Mouse (Mus musculus): ENCODE measurements around the gene Gale. TPM values are rescaled to one million over a fixed set of nuclear protein-coding genes. Genes with fewer than 3 reads are reported as not detected.
"Not testable (repeated sequence)": the region's sequence is repeated elsewhere in the genome, so short reads cannot be mapped to it uniquely, and the experiment has no call there.

The Gale gene
- total RNA-seq, 2 experiments from 2014 or later = 22.4 to 22.5 TPM

- DNase-seq (ENCODE audit: low spot score in 2 of 2); intact Hi-C loops (cut with DNase I): not testable (repeated sequence)
Observed at GRCm38 (mm10) chr4:135941026-135941425, 22.5 kb upstream of the Gale start.

GRCm38 (mm10) chr4:135942193-135942592, 21.3 kb upstream of the Gale start:
- intact Hi-C loops (cut with DNase I) = no loop called here
- DNase-seq (ENCODE audit: low spot score in 2 of 2) = no peak

- DNase-seq (ENCODE audit: low spot score in 2 of 2) = no peak
- intact Hi-C loops (cut with DNase I) = no loop called here
Observed at GRCm38 (mm10) chr4:135943389-135943788, 20.1 kb upstream of the Gale start.

GRCm38 (mm10) chr4:135945706-135946105, 17.8 kb upstream of the Gale start:
- intact Hi-C loops (cut with DNase I) = no loop called here

DNA sequence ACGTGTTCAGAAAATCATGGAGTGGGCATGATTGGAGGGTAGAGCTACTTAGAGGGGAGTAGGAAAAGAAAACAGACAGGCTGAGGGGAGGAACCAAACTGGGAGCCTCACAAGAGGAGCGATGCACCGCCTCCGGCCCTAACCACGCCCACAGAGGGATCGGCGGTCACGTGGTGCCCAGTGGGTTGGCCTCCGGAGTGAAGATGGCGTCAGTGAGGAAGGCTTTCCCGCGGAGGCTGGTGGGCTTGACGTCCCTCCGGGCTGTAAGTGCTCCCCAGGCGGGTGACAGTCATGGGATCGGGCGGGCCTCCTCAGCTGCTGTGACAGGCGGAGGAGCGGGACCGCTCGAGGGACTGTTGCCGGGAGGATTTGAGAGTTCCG, 17.3 kb upstream of the Gale start, which contains the start of gene Hmgcl:
Gene Hmgcl, plus strand, starts transcription at position 171 of the 381 bp plus-strand sequence.
- DNase-seq (ENCODE audit: low spot score in 2 of 2) = peak; percentile 93 to 97
- intact Hi-C loops (cut with DNase I) = no loop called here

More at GRCm38 (mm10) chr4:135945706-135946105, 17.8 kb upstream of the Gale start:
- no peak for DNase-seq (ENCODE audit: low spot score in 2 of 2)

DNA sequence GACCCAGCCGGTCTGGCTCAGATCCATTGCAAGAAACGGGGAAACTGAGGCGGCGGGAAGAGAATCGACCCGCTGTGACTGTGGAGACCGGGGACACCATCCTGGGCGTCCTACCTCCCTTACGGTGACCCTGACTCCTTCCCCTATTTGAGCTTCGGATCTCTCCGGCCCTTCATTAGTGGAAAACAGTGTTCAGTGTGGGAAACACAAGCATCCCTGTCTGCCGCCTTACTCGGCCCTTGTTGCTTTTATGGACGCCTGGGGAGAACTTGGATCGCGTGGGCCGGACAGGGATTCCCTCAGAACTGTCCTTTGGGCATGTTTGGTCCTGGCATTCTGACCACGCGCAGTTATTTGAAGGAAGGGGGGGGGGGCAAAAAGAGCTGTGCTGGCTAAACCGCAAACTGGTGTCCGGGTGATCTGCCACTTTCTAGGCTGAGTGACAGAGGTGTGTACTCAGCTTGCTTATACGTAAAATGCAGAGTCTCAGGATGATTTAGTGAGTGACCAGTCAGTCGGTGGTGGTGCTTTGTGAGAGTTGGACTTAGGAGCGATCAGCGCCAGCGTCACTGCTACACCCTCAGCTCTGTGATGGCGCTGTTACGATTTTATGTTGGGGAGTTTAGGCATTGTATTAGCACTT, 16.7 kb upstream of the Gale start:
- intact Hi-C loops (cut with DNase I) = no loop called here
- peak in 1 of 2 experiments; percentile 47 for DNase-seq (ENCODE audit: low spot score in 2 of 2)

- intact Hi-C loops (cut with DNase I) = no loop called here
Observed at GRCm38 (mm10) chr4:135948142-135948541, 15.4 kb upstream of the Gale start.

GRCm38 (mm10) chr4:135949475-135949874, 14.1 kb upstream of the Gale start:
- no peak for DNase-seq (ENCODE audit: low spot score in 2 of 2)
- intact Hi-C loops (cut with DNase I) = no loop called here

More at GRCm38 (mm10) chr4:135948142-135948541, 15.4 kb upstream of the Gale start:
- DNase-seq (ENCODE audit: low spot score in 2 of 2) = no peak

DNA sequence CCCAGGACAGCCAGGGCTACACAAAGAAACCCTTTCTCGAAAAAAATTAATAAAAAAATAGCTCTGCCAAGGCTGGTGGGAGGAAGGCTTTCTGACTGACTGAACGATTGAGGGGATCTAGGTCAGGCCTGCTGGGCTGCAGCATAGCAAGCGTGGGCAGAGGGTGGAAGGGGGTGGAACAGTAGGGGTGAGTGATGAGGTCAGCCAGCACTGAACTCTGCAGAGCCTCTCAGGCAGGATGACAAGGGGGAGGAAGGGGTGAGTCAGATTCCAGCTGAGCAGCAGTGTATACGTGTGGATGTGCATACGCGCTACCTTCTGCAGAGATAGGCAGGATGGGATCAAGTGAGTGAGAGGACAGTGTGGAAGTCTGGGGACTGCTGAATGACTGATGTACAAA, 13.6 kb upstream of the Gale start:
- no peak for DNase-seq (ENCODE audit: low spot score in 2 of 2)
- intact Hi-C loops (cut with DNase I) = no loop called here

DNA sequence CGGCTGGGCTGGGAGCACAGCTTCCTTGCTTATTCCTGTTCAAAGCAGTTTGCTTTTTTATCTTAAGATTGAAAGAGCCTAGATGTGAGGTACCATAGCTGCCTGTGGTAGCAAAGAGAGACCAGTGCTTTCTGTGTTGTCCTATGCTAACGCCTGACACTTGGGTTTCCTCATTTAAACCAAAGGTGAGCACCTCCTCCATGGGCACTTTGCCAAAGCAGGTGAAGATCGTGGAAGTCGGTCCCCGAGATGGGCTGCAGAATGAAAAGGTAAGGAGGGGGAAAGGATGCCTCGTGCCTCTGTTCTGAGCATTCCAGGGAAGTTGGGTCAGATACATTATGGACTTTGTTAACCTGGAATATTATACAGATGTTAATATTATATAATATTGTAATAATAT, 13.2 kb upstream of the Gale start:
- DNase-seq (ENCODE audit: low spot score in 2 of 2) = no peak
- intact Hi-C loops (cut with DNase I) = no loop called here

GRCm38 (mm10) chr4:135951505-135951904, 12.0 kb upstream of the Gale start:
- intact Hi-C loops (cut with DNase I) = no loop called here
- DNase-seq (ENCODE audit: low spot score in 2 of 2) = no peak

DNA sequence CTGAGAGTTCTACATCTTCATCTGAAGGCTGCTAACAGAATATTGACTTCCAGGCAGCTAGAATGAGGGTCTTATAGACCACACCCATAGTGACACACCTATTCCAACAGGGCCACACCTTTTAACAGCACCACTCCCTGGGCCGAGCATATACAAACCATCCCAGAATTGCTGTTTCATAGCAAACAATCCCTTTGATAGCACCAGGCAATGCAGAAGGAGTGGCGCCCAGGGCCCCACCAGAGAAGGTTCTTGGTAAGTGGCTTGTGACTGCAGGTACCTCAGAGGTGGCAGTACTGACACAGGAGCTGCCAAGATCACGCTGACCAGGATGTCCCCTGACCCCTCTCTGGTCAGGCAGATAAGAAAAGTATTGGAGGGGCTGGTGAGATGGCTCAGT, 10.3 kb upstream of the Gale start:
- DNase-seq (ENCODE audit: low spot score in 2 of 2) = no peak
- intact Hi-C loops (cut with DNase I) = no loop called here

- DNase-seq (ENCODE audit: low spot score in 2 of 2) = peak; percentile 64 to 67
- intact Hi-C loops (cut with DNase I) = no loop called here
Observed at GRCm38 (mm10) chr4:135954241-135954640, 9.3 kb upstream of the Gale start.

DNA sequence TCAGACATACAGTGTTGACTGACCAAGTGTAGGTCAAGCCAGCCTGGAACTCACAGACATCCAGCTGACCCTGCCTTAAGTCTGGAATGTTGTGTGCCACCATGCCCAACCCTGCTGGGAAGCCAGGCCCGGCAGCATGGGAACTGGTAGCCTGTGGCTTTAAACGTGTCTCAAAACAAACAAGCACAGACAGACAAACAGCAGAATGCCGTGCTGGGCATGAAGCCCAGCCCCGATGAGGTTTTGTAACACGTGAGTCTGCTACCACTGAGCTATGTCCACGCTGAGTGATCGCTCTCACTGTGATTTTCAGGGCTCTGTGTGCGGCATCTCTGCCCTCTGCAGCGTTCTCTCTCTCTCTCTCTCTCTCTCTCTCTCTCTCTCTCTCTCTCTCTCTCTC, 7.6 kb upstream of the Gale start:
- DNase-seq (ENCODE audit: low spot score in 2 of 2) = no peak
- intact Hi-C loops (cut with DNase I) = no loop called here

GRCm38 (mm10) chr4:135958354-135958753, 5.2 kb upstream of the Gale start:
- DNase-seq (ENCODE audit: low spot score in 2 of 2) = no peak
- intact Hi-C loops (cut with DNase I) = no loop called here

GRCm38 (mm10) chr4:135960717-135961116, 2.8 kb upstream of the Gale start:
- intact Hi-C loops (cut with DNase I) = loop anchor here (2.0 kb wide), 1 partner anchor 70 kb away; no protein-coding TSS in a partner anchor
- peak; percentile 68 to 84 for DNase-seq (ENCODE audit: low spot score in 2 of 2)

DNA sequence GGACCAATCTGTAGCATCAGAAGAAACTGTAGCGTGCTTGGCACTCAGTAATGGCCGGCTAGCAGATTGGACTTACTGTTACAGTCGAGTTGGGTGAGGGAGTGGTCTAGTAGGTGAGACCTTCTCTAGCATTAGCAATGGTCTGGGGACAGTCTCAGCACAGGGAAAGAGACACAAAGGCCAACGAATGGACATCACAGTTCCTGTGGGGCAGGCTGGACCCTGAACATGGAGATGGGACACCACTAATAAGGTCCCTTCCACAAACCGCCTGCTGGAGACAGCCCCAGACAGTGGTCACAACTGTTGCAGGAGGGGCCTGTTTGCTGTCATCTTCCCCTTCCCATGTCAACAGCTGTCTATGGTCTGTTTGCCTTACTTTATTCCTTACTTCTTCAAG, 1.8 kb upstream of the Gale start:
- DNase-seq (ENCODE audit: low spot score in 2 of 2) = no peak
- intact Hi-C loops (cut with DNase I) = loop anchor here (2.0 kb wide), 1 partner anchor 71 kb away; no protein-coding TSS in a partner anchor

DNA sequence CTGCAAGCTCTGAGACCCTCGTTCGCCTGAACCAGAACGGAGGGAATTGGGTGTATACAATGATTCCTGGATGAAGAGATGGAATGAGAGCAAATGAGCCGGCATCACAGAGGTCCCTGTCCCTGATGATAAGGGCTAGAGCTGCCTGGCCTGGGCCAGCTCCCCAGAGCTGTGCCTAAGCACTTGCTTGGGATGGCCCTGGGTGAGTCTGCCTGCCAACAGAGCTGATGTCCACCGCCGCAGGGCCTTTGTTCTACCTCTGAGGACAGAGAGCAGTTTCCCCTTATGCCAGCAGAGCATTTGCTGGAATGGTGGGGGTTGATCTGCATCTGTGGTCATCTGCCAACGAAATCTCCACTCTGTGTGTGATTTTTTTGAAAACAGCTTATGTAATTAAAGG, 1.3 kb upstream of the Gale start:
- intact Hi-C loops (cut with DNase I) = no loop called here
- no peak for DNase-seq (ENCODE audit: low spot score in 2 of 2)

- intact Hi-C loops (cut with DNase I) = loop anchor here (1.0 kb wide), 1 partner anchor 9 kb away; the partner anchor contains the start of gene Lypla2
- DNase-seq (ENCODE audit: low spot score in 2 of 2) = no peak
Observed at GRCm38 (mm10) chr4:135962946-135963345, 581 bp upstream of the Gale start.

GRCm38 (mm10) chr4:135964426-135964825, 899 bp downstream of the Gale start:
- DNase-seq (ENCODE audit: low spot score in 2 of 2) = peak in 1 of 2 experiments; percentile 65
- intact Hi-C loops (cut with DNase I) = no loop called here

DNA sequence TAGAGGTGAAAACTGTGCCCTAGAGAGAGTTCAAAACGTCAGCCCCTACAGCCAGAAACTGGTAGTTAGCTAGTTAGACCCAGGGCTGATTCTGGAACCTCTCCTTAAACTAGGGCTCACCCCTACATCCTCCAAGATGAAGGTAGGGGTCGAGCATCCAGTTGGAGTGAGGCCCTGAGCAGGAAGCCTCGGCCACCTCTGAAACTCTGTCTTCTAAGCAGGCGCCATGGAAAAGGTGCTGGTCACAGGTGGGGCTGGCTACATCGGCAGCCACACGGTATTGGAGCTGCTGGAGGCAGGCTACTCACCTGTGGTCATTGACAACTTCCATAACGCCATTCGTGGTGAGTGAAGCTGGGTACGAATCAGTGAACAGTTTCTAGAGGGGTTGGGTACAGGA, 1.6 kb downstream of the Gale start:
- no peak for DNase-seq (ENCODE audit: low spot score in 2 of 2)
- intact Hi-C loops (cut with DNase I) = no loop called here

DNA sequence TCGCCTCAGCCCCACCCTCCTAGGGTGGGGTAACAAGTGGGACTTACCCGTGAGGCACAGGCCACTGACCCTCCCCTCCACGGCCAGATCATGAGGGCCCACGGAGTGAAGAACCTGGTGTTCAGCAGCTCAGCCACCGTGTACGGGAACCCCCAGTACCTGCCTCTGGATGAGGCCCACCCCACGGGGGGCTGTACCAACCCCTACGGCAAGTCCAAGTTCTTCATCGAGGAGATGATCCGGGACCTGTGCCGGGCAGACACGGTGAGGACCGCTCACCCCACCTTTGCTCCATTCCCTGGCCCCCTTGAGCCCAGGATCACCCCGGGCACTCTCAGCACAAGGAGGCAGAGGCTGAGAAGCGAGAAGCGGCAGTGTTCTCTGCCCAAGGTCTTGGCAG, 2.8 kb downstream of the Gale start:
- intact Hi-C loops (cut with DNase I) = no loop called here
- no peak for DNase-seq (ENCODE audit: low spot score in 2 of 2)
